Mouse (Mus musculus) left cerebral cortex, postnatal 36 days (tissue): Measurements from ENCODE around the gene Nol10. TPM values are rescaled to one million over a fixed set of nuclear protein-coding genes. Genes with fewer than 3 reads are reported as not detected.

Source experiments
- DNase-seq, 2 experiments: peaks; one replicate each; pipeline ENCODE4 v3.0.0; 2021 to 2022; ENCODE audit warnings: low spot score in 2 of 2, mixed read lengths in 1 of 2
- intact Hi-C: fragments of 180-260 bp; cut with DNase I; formaldehyde crosslinking; loops from one replicate; pipeline ENCODE4 v1.15.1; 2025
- total RNA-seq, 2 experiments: library from RNA; stranded (reverse); gene quantifications; 2 replicates each; pipeline ENCODE4 v1.2.3; 2021

The Nol10 gene
- total RNA-seq, 2 experiments from 2014 or later = 18.5 to 20.3 TPM

- intact Hi-C loops = no loop called here
Observed at GRCm38 (mm10) chr12:17397150-17397549, 48.9 kb downstream of the Nol10 start.

GRCm38 (mm10) chr12:17401419-17401818 lies 53.2 kb downstream of the Nol10 start:
- intact Hi-C loops = no loop called here
- DNase-seq = no peak

More at GRCm38 (mm10) chr12:17397150-17397549, 48.9 kb downstream of the Nol10 start:
- DNase-seq = no peak

GRCm38 (mm10) chr12:17402116-17402515 lies 53.9 kb downstream of the Nol10 start:
- intact Hi-C loops = no loop called here
- no peak for DNase-seq

GRCm38 (mm10) chr12:17403998-17404397 lies 55.7 kb downstream of the Nol10 start:
- intact Hi-C loops = no loop called here

GRCm38 (mm10) chr12:17406825-17407224 lies 58.6 kb downstream of the Nol10 start:
- no peak for DNase-seq
- intact Hi-C loops = no loop called here

More at GRCm38 (mm10) chr12:17403998-17404397, 55.7 kb downstream of the Nol10 start:
- DNase-seq = no peak

- DNase-seq = no peak
- intact Hi-C loops = no loop called here
Observed at GRCm38 (mm10) chr12:17408312-17408711, 60.1 kb downstream of the Nol10 start.

GRCm38 (mm10) chr12:17411242-17411641 lies 63.0 kb downstream of the Nol10 start:
- no peak for DNase-seq
- intact Hi-C loops = no loop called here

GRCm38 (mm10) chr12:17411797-17412526 lies 63.7 kb downstream of the Nol10 start:
- intact Hi-C loops = no loop called here
- no peak for DNase-seq

GRCm38 (mm10) chr12:17414734-17415133 lies 66.5 kb downstream of the Nol10 start:
- intact Hi-C loops = no loop called here
- no peak for DNase-seq

GRCm38 (mm10) chr12:17420168-17420810 lies 72.0 kb downstream of the Nol10 start:
- intact Hi-C loops = no loop called here

GRCm38 (mm10) chr12:17425254-17426169 lies 77.3 kb downstream of the Nol10 start:
- intact Hi-C loops = no loop called here
- no peak for DNase-seq

More at GRCm38 (mm10) chr12:17420168-17420810, 72.0 kb downstream of the Nol10 start:
- no peak for DNase-seq

- DNase-seq = no peak
- intact Hi-C loops = no loop called here
Observed at GRCm38 (mm10) chr12:17426735-17427134, 78.5 kb downstream of the Nol10 start.

GRCm38 (mm10) chr12:17430578-17430977 lies 82.3 kb downstream of the Nol10 start:
- intact Hi-C loops = no loop called here
- DNase-seq = no peak

- intact Hi-C loops = no loop called here
- no peak for DNase-seq
Observed at GRCm38 (mm10) chr12:17431166-17431565, 82.9 kb downstream of the Nol10 start.

GRCm38 (mm10) chr12:17431812-17432332 lies 83.6 kb downstream of the Nol10 start:
- intact Hi-C loops = no loop called here
- no peak for DNase-seq

GRCm38 (mm10) chr12:17433712-17434111 lies 85.5 kb downstream of the Nol10 start:
- intact Hi-C loops = no loop called here
- no peak for DNase-seq

- no peak for DNase-seq
- intact Hi-C loops = no loop called here
Observed at GRCm38 (mm10) chr12:17436471-17436870, 88.2 kb downstream of the Nol10 start.

- intact Hi-C loops = loop anchor here (5.0 kb wide), 1 partner anchor 102 kb away; the partner anchor contains the start of gene Odc1
- peak in 1 of 2 experiments; percentile 20 for DNase-seq
Observed at GRCm38 (mm10) chr12:17440251-17440651, 92.0 kb downstream of the Nol10 start.

GRCm38 (mm10) chr12:17441495-17441894 lies 93.2 kb downstream of the Nol10 start:
- no peak for DNase-seq
- intact Hi-C loops = loop anchor here (5.0 kb wide), 1 partner anchor 101 kb away; the partner anchor contains the start of gene Odc1

GRCm38 (mm10) chr12:17444406-17444805 lies 96.1 kb downstream of the Nol10 start:
- DNase-seq = no peak
- intact Hi-C loops = loop anchor here (5.0 kb wide), 1 partner anchor 98 kb away; the partner anchor contains the start of gene Odc1
